21 mouse cellular contexts compared by ENCODE assay signal in the genomic region with DNA sequence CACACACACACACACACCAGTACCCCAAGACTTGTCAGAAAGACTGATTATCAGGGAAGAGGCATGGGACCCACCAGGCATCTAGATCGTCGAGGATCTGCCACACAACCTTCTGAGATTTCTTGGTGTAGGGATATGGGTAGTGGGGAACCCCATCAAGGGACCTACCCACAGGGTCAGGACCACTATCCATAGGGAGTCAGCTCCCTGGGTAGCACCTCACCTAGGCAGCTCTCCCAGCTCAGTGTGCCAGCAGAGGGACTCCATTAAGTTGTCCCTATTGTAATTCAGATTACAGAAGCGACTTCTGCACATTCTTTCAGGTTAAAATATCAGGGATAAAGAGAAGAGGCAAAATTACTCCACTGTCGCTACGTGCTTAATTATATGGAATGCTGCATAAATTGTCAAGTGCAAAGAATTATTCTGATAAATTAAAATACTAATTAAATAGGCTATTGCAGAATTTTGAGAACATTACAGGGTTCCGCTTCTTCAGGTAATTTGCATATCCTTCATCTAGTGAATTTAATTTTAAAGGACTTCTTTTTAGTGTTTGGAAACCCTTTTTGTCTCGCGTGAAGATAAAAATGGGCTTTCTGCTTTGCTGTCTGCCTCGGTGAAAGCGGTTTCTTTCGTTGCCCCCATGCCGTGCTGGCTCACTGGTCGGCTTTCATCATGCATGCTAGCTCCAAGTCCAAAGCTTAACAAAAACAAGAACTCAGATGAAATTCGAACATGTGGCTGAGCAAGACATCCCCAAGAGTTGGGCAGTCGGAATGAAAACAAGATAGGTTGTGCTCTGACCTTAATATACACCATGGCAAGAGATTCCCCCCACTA.
DNase-seq lines count a peak whose midpoint lies in the region; ATAC-seq and TF ChIP-seq lines count a peak whose summit lies in the region.
"Had no signal": no experiment of that assay in that cellular context is flagged by ENCODE, and none has a peak within 500 bp of the region (broad histone marks: within the 10 kb centered on the region; RNA-seq: fewer than 3 reads in every experiment).

No protein-coding gene starts in this region.

- no peaks in the 10 kb centered on the region for H3K9me3 ChIP-seq in forebrain, embryonic 11.5 days (ENCODE audit: control insufficient read depth, low read length)
- H3K9me3 ChIP-seq in forebrain, embryonic 12.5 days = no peaks in the 10 kb centered on the region
- H3K9me3 ChIP-seq in neural tube, embryonic 11.5 days (ENCODE audit: control insufficient read depth, low read length) = no peaks in the 10 kb centered on the region
- H3K9me3 ChIP-seq in midbrain, embryonic 12.5 days = no peaks in the 10 kb centered on the region
- no peaks in the 10 kb centered on the region for H3K9me3 ChIP-seq in neural tube, embryonic 15.5 days (replicated peaks)
- H3K9me3 ChIP-seq: intestine, embryonic 15.5 days; limb, embryonic 15.5 days; stomach, embryonic 15.5 days had no signal

- H3K4me1 ChIP-seq in forebrain, embryonic 11.5 days (replicated peaks; ENCODE audit: control insufficient read depth, insufficient read depth, low read length) = peaks cover 2% of the 10 kb centered on the region; the same call in 1 of the 2 replicates
- peaks cover 17% of the 10 kb centered on the region for H3K4me1 ChIP-seq in forebrain, embryonic 12.5 days
- no peaks in the 10 kb centered on the region for H3K4me1 ChIP-seq in neural tube, embryonic 11.5 days (ENCODE audit: control insufficient read depth, insufficient read depth, low read length)
- peaks cover 15% of the 10 kb centered on the region for H3K4me1 ChIP-seq in midbrain, embryonic 12.5 days
- peaks cover 7% of the 10 kb centered on the region; the same call in 1 of the 2 replicates for H3K4me1 ChIP-seq in neural tube, embryonic 15.5 days
- H3K4me1 ChIP-seq: intestine, embryonic 15.5 days; limb, embryonic 15.5 days; stomach, embryonic 15.5 days had no signal

- H3K9ac ChIP-seq in forebrain, embryonic 11.5 days (ENCODE audit: low read length) = no peak overlapping the region
- no peak overlapping the region for H3K9ac ChIP-seq in forebrain, embryonic 12.5 days
- no peak overlapping the region for H3K9ac ChIP-seq in neural tube, embryonic 11.5 days (ENCODE audit: low read length)
- H3K9ac ChIP-seq in midbrain, embryonic 12.5 days (replicated peaks) = no peak overlapping the region
- H3K9ac ChIP-seq in neural tube, embryonic 15.5 days (replicated peaks) = no peak overlapping the region
- H3K9ac ChIP-seq: intestine, embryonic 15.5 days; limb, embryonic 15.5 days; stomach, embryonic 15.5 days had no signal

- no peak overlapping the region for H3K27ac ChIP-seq in forebrain, embryonic 11.5 days (ENCODE audit: low read depth, low read length)
- no peak overlapping the region for H3K27ac ChIP-seq in forebrain, embryonic 12.5 days
- H3K27ac ChIP-seq in neural tube, embryonic 11.5 days (ENCODE audit: low read depth, low read length) = no peak overlapping the region
- no peak overlapping the region for H3K27ac ChIP-seq in midbrain, embryonic 12.5 days (replicated peaks)
- 0 out of 2 replicates have a peak overlapping the region, but pooled peaks have one; percentile 23 for H3K27ac ChIP-seq in neural tube, embryonic 15.5 days (replicated peaks)
- H3K27ac ChIP-seq in layer of hippocampus, adult 2 months = no peak overlapping the region
- H3K27ac ChIP-seq: intestine, embryonic 15.5 days; kidney, postnatal 0 days; limb, embryonic 15.5 days; stomach, embryonic 15.5 days had no signal

- H3K36me3 ChIP-seq in forebrain, embryonic 11.5 days (ENCODE audit: control insufficient read depth, insufficient read depth, low read length) = no peaks in the 10 kb centered on the region
- no peaks in the 10 kb centered on the region for H3K36me3 ChIP-seq in forebrain, embryonic 12.5 days (replicated peaks)
- no peaks in the 10 kb centered on the region for H3K36me3 ChIP-seq in neural tube, embryonic 11.5 days (ENCODE audit: control insufficient read depth, insufficient read depth, low read length)
- H3K36me3 ChIP-seq in midbrain, embryonic 12.5 days = no peaks in the 10 kb centered on the region
- no peaks in the 10 kb centered on the region for H3K36me3 ChIP-seq in neural tube, embryonic 15.5 days
- H3K36me3 ChIP-seq: intestine, embryonic 15.5 days; limb, embryonic 15.5 days; stomach, embryonic 15.5 days had no signal

- no peak overlapping the region for H3K4me3 ChIP-seq in forebrain, embryonic 11.5 days (ENCODE audit: low read depth, low read length)
- H3K4me3 ChIP-seq in forebrain, embryonic 12.5 days (replicated peaks) = no peak overlapping the region
- H3K4me3 ChIP-seq in neural tube, embryonic 11.5 days (ENCODE audit: low read depth, low read length) = no peak overlapping the region
- H3K4me3 ChIP-seq in midbrain, embryonic 12.5 days = no peak overlapping the region
- H3K4me3 ChIP-seq in neural tube, embryonic 15.5 days (replicated peaks) = no peak overlapping the region
- H3K4me3 ChIP-seq in layer of hippocampus, adult 2 months = no peak overlapping the region
- H3K4me3 ChIP-seq: intestine, embryonic 15.5 days; limb, embryonic 15.5 days; stomach, embryonic 15.5 days had no signal

- peak; percentile 18; the same call in 1 of the 2 replicates for ATAC-seq in forebrain, embryonic 11.5 days (replicated peaks; ENCODE audit: low FRiP score)
- no peak for ATAC-seq in forebrain, embryonic 12.5 days (ENCODE audit: low FRiP score)
- ATAC-seq in neural tube, embryonic 11.5 days (ENCODE audit: insufficient read depth, low FRiP score, low TSS enrichment) = no peak
- ATAC-seq in midbrain, embryonic 12.5 days (ENCODE audit: low FRiP score, low read depth) = 0 out of 2 replicates have a peak, but pooled peaks have one; percentile 41
- no peak for ATAC-seq in neural tube, embryonic 15.5 days (ENCODE audit: low FRiP score)
- ATAC-seq: CD4-positive, CD25-positive, alpha-beta regulatory T cell, adult 4 months; intestine, embryonic 15.5 days; lung, postnatal 0 days had no signal

- no peak for TF ChIP-seq CTCF in layer of hippocampus, adult 2 months (conservative IDR thresholded peaks at IDR 0.05)

- DNase-seq in forebrain, embryonic 11.5 days (ENCODE audit: low spot score) = no peak
- peak; percentile 19 for DNase-seq in neural tube, embryonic 11.5 days (ENCODE audit: low spot score)
- DNase-seq in neural tube, embryonic 10.5 days (ENCODE audit: extremely low spot score, low spot score) = no peak
- no peak for DNase-seq in layer of hippocampus, adult 2 months (ENCODE audit: low spot score in 2 of 2)
- no peak for DNase-seq in testis, postnatal 14 days (ENCODE audit: low spot score)
- DNase-seq: adrenal gland, postnatal 25 days; cerebellum, adult 18-20 months; cerebellum, postnatal 25 days; heart, adult 18-20 months; heart, postnatal 36 days; layer of hippocampus, postnatal 36 days; right cerebral cortex, postnatal 25 days had no signal

- H3K4me2 ChIP-seq in forebrain, embryonic 11.5 days (ENCODE audit: low read depth, low read length, severe bottlenecking) = no peak overlapping the region
- no peak overlapping the region for H3K4me2 ChIP-seq in forebrain, embryonic 12.5 days
- no peak overlapping the region for H3K4me2 ChIP-seq in neural tube, embryonic 11.5 days (ENCODE audit: low read depth)
- no peak overlapping the region for H3K4me2 ChIP-seq in midbrain, embryonic 12.5 days (replicated peaks)
- no peak overlapping the region for H3K4me2 ChIP-seq in neural tube, embryonic 15.5 days
- H3K4me2 ChIP-seq: intestine, embryonic 15.5 days; limb, embryonic 15.5 days; stomach, embryonic 15.5 days had no signal

- WGBS in forebrain, embryonic 11.5 days = 59% methylated on average over 15 of the region's 15 CpGs
- WGBS in forebrain, embryonic 12.5 days = 53% methylated on average over 15 of the region's 15 CpGs
- WGBS in neural tube, embryonic 11.5 days = 75% methylated on average over 15 of the region's 15 CpGs
- 50% methylated on average over 15 of the region's 15 CpGs for WGBS in midbrain, embryonic 12.5 days
- 51% methylated on average over 15 of the region's 15 CpGs for WGBS in neural tube, embryonic 15.5 days

- no peaks in the 10 kb centered on the region for H3K27me3 ChIP-seq in forebrain, embryonic 11.5 days (ENCODE audit: control insufficient read depth, insufficient read depth, low read length)
- H3K27me3 ChIP-seq in forebrain, embryonic 12.5 days = no peaks in the 10 kb centered on the region; the same call in 1 of the 2 replicates
- H3K27me3 ChIP-seq in neural tube, embryonic 11.5 days (ENCODE audit: control insufficient read depth, insufficient read depth, low read length) = no peaks in the 10 kb centered on the region
- H3K27me3 ChIP-seq in midbrain, embryonic 12.5 days = no peaks in the 10 kb centered on the region
- no peaks in the 10 kb centered on the region for H3K27me3 ChIP-seq in neural tube, embryonic 15.5 days (replicated peaks)
- H3K27me3 ChIP-seq: intestine, embryonic 15.5 days; limb, embryonic 15.5 days; stomach, embryonic 15.5 days had no signal

Comparison
In these comparisons a context has a peak if more than half of its experiments do, and no peak if none do; other contexts are left out.
1. ATAC-seq: peak in forebrain, embryonic 11.5 days (single experiment) and midbrain, embryonic 12.5 days (single experiment); none in forebrain, embryonic 12.5 days (single experiment), neural tube, embryonic 11.5 days (single experiment) and neural tube, embryonic 15.5 days (single experiment).